Mouse (Mus musculus): ENCODE results near the gene Bicral.

- TF ChIP-seq CTCF (conservative IDR thresholded peaks at IDR 0.05; ENCODE audit: low read length) (peak; percentile 58), NANOG (IDR thresholded peaks at IDR 0.05; ENCODE audit: borderline replicate concordance, low read length) (no peak), POU5F1 (IDR thresholded peaks at IDR 0.05; ENCODE audit: borderline replicate concordance, low read length) (no peak)
These were observed 17.3 kb upstream of the Bicral start for GRCm38 (mm10) chr17:46875626-46876025.
